Mouse (Mus musculus) lung, postnatal 10 days (tissue): ENCODE data around the gene Cryba2.
A peak's percentile ranks its signal among the peaks of the same experiment; 100 is the strongest.

Source experiments
- DNase-seq: peaks from one replicate; pipeline ENCODE4 v3.0.0; 2021

The Cryba2 gene

DNA sequence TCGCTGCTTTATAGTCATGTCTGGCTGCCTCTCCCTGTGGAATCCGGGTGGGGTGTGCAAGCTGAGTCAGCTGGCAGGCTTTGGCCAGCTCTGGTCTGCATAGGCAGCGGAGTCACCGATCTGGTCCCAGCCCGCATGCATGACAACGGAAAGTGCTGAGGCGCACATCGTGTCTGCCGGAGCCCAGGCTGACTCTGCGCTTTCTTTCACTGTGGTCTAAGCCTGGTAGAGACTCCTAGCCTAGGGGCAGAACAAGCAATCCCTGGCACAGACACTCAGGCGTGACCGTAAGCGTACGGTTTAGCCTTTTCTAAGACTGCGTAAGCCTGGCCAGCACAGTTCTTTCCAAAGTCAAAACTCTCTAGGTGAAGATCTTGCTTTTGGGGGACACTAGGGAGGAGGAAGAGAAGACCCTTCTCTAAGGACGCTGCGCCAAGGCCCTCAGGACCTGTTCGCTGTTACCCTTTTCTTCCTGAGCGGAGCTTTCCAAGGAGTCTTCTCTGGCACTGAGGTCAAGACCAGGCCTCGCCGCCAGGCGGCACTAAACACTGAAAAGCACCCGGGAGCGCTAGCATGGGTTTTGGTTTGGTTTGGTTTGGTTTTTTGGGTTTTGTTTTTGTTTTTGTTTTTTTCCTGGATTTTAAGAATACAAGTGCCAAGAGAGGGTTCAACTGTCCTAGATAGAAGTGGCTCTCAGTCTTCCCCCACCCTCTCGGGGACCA is at the start of gene Cryba2:
TSS of gene Cryba2 (minus strand) at position 10 of the 722 bp plus-strand sequence.
- DNase-seq, result peak; percentile 66

DNA sequence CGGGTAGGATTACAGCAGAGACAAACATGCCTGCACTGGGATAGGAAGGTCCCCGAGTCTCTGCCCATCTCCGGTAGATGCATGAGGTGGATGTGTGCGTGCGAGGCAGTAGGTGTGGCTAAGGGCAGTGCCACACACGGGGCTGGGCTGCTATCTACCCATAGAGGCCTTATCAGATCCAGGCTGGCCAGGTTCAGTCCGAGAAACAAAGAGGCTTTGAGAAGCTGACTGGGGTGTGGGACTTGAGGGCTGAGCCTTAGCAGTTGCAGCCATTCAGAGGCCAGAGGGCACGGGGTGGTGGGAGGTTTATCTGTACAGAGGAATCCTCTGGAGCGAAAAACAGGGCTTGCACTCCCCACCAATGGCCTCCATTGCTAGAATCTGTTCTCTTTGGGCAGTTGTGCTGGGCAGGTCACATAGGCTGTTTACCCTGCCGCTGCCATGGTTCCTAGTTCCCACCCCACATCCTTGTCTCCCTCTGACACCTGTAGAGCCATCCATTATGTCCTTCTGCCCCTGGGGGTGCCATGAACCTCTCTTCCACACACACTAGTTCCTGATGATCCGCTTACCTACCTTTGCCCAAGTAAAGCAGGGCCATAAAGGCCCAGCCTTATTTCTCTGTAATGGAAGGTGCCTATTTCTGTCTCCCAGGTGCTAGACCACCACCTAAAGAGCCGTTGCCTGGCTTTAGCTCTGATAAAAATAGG is 48.9 kb upstream of the Cryba2 start:
- no peak for DNase-seq

DNA sequence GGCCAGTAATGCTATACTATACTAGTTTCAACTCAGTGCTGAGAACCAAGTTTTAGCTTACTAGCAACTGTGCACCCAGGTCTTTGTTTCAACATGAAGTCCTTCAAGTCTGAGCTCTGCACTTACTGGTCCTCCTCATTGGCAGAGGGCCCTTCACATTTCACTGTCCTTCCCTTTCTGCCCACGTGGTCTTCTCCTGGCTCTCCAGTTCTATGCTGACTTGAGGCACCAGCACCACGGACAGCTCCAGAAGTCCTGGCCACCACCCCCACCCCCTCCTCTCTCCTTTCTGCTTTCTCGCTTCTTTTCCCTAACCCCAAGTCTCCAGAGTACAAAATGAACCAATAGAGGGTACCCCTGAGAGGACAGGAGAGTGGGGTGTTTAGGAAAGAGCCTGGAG is 46.8 kb upstream of the Cryba2 start:
- DNase-seq, result peak; percentile 45

DNA sequence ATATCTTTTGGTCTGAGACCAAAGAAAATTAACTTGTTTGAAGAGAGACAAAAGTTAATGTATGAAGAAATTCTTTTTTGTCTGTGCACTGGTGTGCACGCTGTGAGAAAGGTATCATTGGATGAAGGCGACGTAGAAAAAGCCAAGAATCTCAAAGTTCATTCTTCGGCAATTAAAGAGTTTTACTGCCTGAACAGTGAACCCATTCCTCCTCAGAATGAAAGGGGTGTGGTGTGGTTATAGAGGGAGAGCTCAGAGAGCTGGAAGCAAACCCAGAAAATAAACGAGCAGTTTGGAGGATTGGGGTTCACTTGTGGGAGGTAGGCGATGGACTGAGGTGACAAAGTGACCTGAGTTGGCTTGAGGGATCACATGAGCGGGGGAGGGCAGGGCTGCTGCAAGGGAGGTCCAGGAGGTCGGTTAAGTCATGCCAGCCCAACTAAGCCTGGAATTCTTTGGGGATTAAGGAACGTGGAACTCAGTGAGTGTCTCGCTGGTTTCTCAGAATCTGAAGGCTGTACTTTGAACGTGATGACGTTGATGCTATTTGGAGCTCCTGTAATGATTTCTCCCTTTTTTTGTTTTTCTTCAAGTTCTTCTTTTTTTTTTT is 43.4 kb upstream of the Cryba2 start:
- no peak for DNase-seq

DNA sequence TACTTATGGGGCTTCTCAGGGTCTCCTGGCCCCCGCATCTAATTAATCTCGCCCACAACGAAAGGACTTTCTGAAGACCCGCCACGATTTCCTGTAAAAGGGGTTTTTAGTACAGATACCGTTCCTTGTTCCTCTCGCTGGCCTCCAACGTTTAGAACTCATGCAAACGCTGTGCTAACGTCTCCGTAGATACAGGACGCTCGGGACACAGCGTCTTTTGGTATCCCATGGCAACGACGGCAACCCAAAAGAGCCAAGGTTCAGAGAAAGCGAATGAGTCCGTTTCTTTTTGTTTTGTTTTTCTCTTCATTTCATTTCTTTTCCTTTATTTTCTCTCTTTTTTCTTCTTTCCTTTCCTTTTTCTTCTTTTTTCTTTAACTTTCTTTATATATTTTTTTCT is 42.5 kb upstream of the Cryba2 start, which contains the start of gene Cfap65:
TSS of gene Cfap65 (minus strand) at position 198 of the 400 bp plus-strand sequence.
- DNase-seq, result peak; percentile 30

DNA sequence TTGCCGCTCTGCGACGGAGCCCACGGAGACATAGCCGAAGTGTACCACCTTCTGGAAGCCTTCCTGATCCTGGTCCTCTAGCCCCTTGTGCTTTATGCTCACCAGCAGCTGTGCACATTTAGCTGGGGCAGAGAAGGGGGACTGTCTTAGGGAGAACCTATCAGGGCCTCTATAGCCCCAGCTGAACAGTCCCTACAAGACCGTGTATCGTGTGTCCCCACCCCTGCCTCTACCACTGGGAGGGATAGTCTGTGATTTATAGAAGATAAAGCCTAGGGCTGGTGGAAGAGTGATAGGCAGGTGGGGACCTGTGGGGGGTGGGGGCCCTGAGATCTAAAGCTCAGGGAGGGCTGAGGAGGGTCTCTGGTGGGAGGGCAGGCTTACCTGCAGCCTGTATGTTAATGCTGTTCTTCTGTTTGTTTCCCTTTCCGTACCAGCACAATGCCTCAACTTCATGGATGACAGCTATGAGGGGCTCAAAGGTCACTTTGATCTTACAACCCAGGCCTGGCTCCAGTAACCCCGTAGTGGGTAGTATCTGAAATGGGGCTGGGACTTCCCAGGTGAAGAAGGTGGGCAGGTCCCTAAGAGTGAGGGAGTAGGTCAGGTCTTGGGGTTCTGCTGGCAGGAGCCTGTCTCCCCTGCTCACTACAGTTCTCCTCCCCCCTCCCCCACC is 34.8 kb upstream of the Cryba2 start:
- DNase-seq, result no peak

DNA sequence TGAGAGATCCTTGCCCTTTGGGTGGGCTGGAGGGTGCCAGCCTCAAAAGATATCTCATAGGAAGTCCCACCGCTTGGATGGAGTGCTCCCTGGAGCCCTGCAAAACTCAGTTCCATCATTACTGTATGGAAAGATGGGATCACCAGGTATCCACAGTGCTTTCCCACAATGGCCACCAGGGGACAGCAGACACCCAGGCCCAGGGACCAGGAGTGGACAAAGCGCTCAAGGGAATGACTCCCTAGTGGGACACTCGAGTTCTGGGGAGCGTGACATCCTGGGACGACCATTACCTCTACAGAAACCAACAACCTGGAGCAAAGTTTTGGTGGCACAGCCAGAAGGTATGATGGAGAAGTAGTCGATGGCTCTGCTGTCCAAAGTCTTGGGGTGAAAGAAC is 33.8 kb upstream of the Cryba2 start:
- peak; percentile 57 for DNase-seq

DNA sequence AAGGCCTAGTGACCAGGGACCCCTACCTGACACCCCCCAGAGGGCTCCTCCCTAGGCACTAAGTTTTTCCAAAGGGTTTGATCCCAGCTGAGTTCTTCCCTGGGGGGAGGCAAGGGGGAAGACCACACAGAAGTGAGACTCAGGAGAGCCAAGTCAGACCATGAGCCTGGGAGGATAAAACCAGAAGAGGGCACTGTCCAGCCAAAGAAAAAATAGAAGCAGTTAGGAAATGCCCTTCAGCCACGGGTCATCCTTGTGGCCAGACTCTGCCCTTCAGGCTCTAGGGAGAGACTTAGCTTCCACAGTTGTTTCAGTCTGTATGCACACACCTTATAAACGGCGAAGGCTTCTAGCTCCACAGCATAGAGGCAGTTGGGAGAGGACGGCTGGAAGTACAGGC is 31.5 kb upstream of the Cryba2 start:
- no peak for DNase-seq

DNA sequence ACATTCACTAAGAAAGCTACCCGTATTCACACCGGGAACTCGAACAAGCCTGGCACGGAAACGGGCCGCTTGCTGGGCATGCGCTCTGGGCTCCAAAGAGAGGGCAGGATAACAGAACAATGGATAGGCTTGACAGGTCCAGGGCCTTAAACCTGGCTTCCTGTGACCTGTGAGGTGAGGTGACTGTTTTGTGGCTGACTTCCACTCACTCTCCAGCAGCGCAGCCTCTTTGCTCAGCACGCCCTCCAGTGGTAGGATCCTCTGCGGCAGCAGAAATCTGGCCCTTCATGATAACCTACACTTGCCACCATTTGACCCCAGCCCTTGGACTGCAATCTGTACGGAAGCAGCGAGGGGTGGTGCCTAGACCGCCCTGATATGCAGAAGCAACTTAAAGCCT is 22.8 kb upstream of the Cryba2 start:
- peak; percentile 14 for DNase-seq

DNA sequence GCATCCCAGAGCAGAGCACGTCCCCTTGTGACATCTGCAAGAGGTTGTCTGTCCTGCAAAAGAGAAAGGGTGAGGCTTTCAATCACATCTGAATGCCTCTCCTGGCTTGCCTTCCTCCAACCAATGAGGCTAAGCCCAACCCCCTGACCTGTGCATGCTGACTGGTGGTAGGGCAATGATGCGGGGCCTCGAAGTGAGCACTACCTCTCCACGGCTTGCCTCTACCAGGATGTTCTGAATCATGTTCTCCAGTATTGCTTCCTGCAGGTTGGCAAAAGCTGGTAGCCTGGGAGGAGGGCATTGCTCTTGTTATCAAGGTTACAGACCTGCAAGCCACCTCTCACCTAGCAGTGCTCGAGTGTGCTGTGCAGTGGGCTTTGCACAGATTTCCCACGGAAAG is 9.2 kb upstream of the Cryba2 start:
- no peak for DNase-seq

DNA sequence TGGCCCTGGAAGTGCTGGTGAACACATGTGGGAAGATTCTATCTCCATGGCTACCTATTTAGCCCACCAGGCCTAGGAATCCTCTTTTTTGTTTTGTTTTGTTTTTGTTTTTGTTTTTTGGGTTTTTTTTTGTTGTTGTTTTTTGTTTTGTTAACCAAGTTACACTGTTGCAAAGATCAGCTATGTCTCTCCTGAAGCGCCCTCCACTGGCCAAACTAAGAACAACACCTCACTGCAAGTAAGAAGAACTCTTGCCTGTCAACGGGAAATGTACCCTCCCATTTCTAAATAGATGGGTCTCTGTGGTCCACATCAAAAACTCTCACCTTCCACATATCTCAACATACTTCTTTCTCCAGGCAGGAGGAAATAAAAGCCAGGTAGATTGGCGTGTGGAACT is 8.7 kb upstream of the Cryba2 start:
- peak; percentile 60 for DNase-seq

DNA sequence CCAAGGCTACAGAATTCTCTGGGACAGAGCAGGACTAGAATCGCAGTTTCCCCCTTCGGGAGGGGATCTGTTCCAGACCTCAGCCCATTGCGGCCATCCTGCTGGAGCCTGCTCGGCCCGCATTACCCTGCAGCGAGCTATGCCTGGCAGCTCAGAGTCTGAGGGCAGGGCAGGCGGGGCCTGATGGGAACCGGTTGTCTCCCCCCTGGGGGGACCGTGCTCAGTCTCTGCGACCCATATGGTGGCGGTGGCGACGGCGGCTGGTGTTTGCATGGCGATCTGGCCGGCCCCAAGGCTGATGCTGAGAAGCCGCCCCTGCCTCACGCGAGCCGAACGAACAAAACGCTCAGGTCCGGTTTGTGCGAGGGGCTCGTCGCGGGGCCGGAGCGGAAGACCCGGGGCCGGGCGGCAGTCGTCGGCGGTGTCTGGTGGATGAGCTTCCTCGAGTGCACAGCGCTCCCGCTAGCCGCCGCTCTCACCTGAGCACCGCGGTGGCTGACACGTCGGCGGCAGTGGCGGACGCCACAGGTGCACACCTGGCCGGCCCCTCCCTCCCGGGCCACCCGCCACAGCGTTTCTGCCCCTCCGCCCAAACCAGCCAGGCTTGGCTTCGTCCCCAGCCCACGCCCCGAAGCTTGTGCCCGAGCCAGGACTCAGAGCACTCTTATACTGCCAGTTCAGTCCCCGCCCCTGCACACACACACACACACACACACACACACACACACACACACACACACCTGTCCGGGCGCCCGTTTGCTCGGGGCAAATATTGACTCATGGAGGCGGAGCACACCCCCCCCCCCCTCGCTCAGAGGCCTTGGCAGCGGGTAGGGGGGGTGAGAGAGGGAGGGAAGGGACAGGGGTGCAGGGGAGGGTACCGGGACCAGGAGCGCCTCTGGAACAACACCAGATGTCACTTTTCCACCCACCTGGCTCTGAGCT is 7.7 kb upstream of the Cryba2 start:
- DNase-seq, result peak; percentile 76

DNA sequence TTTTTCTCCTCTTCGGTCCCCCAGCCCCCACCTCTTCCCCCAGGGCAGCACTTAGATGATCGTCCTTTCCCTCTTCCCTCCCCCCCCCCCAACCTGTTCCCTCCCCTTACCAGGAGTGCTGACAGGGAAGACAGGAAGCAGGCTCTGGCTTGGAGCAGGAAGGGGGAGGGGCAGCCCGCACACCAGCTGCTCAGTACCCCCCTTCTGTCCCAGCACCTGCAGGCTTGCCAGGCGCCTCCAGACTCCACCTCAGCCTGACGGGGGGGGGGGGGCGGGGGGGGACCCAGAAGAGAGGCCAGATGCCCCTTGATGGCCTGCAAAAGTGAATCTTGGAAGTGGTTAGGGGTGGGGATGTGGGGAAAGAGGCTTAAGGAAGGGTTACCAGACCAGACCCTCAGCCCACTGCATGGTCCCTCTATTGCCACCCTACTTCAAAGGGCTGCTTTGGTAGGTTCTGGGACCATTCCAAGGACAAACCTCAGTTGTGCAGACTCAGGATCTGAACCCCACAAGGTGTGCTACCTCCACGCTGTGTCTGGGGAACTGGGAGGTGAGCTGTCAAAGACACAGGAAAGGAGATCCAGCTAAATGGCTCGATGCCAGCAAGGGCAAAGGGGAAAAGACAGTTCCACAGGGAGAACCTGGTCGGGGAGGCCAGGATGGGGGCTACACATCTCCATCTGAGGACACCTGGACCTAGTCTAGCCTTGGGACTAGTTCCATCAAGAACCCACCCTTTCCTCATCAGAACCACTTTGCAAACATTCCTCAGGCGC is 5.9 kb upstream of the Cryba2 start:
- DNase-seq, result no peak

DNA sequence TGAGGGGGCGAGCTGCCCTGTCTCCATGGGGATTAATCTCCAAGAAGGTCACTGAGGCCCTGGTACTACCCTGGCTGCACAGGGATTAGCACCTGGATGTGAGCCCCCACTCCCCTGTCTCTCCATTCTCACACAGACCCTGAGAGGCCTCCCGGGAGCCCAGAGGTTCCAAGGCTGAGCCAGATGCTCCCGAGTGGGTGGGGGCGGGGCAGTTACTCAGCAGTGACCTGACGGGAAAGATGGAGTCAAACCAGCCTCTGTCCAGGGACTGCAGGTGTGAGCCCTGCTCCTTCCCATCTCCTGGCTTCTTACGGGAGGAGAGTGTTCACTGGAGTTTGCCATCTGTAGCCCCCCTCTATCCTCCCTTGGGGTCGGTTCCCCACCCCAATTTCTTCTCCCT is 5.0 kb upstream of the Cryba2 start:
- no peak for DNase-seq

DNA sequence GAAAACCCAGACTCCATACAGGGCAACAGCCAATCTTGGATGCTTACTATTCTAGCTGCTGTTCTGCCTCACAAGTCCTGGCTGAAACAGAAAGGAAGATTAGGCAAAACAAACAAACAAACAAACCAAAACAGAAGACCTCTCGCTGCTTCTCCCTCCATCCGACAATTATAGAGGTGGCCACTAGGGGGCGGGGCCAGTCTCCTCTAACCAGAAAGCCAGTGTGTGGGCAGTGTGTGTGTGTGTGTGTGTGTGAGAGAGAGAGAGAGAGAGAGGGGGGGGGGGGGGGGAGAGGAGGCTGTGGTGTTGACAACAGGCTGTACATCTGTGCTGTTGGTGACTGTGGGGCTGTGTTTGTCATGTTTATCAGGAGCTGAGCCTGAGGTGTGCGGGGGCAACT is 2.0 kb upstream of the Cryba2 start:
- peak; percentile 73 for DNase-seq

DNA sequence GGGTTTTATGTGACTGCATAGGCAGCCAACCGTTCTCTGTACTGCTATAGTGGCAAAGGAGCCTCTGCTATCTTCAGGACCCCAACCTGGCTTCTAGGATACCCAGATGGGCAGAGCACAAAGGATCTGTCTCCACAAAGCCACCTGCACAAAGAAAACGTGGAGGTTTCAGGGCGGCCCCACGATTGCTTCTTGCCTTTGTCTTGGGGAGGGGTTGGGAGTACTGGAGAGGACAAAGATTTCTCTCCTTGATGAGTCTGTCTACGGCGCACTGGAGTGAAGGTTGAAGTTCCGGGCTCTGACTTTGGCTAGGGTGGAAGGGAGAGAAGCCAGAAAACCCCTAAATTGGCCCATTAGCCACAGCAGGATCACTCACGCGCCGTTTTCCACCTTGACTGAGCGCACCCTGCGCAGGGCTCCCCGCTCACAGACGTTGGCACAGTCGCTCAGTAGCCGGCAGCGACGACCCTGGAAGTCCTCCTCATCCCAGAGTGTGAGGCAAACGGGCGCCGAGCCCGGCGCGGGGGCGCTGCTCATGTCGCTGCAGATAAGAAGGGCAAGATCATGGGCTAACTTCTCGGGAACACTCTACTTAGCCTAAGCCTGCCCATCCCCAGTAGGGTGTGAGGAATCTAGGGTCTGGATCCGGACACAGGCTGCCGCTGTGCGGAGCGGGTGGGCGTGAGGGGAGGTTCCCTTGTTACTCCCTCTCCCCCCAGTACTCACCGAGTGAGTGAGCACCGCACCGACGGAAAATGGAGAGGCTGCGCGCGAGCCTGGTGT is 401 bp downstream of the Cryba2 start:
- DNase-seq, result no peak

DNA sequence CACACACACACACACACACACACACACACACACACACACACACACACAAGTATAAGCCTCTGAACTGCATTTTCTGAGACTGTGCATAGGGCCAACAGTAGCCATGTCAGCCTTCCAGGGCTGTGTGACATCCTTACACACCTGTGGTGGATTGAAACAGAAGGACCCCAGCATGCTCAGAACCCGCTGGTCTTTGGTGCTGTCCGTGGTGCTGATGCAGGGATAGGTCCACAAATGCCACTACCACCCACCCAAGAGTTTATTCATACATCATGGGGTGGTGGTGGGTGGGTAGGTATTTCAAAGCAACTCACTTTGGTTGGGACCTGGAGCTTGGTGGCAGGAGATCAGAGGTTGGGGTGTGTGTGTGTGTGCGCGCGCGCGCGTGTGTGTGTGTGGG is 1.4 kb downstream of the Cryba2 start:
- peak; percentile 38 for DNase-seq

DNA sequence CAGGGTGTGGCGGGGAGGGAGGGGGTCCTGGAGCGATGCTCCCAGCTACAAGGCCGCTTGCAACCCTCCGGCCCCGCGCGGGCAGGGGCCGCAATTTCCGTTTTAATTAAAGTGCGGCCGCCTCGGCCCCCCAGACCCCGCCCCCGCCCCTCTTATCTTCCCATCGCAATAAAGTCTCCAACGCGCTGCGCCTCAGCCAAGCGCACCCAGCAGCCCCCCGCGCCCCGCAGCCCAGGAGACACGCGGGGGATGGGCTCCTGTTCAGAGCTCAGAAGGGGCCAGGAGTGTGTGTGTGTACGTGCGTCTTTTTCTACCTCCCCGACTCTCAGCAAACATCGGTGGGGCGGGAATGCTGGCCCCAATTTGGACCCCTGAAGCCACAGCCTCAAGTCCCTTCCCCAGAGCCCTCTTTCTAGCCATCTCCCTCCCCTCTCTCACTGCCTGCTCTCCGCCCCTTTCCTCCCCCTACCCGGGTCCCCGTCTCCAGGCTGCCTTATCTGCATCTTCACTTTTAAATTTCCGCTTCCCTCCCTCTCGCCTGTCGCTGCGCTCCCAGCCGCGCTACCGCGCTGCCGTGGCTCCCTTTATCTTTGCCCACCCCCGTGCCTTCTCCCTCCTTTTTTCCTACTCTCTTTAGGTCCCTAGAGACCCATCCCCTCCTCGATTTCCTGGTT is 7.4 kb downstream of the Cryba2 start, which contains the start of gene Fev:
TSS of gene Fev (minus strand) at position 51 of the 674 bp plus-strand sequence.
- DNase-seq, result no peak

DNA sequence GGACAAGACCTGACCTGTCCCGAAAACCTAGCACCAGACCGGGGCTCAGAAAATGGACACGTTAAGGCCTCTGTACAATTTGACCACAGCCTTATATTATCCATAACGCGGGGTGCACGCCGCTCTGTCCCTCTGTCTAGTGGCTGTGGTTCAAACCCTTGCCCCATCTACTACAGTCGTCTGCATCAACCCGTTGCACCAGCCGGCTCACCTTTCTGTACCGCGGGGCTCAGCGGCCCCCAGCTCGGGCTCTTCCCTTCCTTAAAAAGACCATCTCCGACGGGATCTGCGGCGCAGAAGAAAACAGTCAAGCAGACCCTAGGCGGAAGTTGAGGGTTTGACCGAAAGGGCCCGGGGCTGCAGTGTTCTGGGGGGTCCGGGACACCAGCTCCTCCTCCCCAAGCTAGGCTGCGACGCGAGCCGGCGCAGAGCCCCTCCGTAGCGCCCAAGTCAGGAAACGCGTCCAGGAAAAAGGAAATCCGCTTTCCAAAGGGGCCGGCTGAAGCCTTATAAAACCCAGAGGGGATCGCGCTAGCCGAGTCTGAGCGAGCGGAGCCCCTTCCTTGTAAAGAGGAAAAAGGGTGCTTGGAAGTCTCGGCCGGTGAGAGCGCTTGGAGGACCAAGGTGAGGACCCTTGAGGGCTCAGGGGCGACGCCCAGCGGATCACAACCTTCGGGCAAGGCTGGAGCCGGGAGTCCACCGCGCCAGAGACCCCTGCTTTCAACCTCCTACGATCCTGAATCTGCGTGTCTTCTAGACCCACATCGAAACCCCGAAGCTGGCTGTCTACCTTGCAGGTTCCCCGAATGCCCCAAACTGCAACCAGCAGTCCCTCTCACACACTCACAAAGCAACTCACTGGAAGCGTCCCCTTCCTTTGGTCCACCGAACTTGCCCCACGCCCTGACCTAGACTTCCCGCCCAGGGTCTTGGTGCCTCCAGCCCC is 8.5 kb downstream of the Cryba2 start:
- DNase-seq, result no peak
